Mouse (Mus musculus): ENCODE results near the gene Hdgf.

GRCm38 (mm10) chr3:87893367-87893905 lies 12.7 kb upstream of the Hdgf start:
- TF ChIP-seq CTCF (IDR thresholded peaks at IDR 0.05; ENCODE audit: control insufficient read depth, insufficient read depth, insufficient read length) (no peak), MYOG (IDR thresholded peaks at IDR 0.05; ENCODE audit: control insufficient read depth, extremely low read depth, insufficient read length) (no peak), MYOD1 (IDR thresholded peaks at IDR 0.05; ENCODE audit: control insufficient read depth, insufficient read length, low read depth) (no peak), USF1 (IDR thresholded peaks at IDR 0.05; ENCODE audit: low read depth) (no peak), MAX (IDR thresholded peaks at IDR 0.05) (no peak), FOSL1 (IDR thresholded peaks at IDR 0.05; ENCODE audit: insufficient read depth, low read length, poor library complexity, severe bottlenecking) (no peak), CEBPB (IDR thresholded peaks at IDR 0.05; ENCODE audit: low read depth) (no peak)

Measured in C2C12 (cell line).